Mouse (Mus musculus): ENCODE data around the gene Ttc17. TPM values are rescaled to one million over a fixed set of nuclear protein-coding genes. Genes with fewer than 3 reads are reported as not detected.

The Ttc17 gene
- polyA plus RNA-seq (2012; rRNA removed): 7.5 and 9.1 TPM in 2 replicates

DNA sequence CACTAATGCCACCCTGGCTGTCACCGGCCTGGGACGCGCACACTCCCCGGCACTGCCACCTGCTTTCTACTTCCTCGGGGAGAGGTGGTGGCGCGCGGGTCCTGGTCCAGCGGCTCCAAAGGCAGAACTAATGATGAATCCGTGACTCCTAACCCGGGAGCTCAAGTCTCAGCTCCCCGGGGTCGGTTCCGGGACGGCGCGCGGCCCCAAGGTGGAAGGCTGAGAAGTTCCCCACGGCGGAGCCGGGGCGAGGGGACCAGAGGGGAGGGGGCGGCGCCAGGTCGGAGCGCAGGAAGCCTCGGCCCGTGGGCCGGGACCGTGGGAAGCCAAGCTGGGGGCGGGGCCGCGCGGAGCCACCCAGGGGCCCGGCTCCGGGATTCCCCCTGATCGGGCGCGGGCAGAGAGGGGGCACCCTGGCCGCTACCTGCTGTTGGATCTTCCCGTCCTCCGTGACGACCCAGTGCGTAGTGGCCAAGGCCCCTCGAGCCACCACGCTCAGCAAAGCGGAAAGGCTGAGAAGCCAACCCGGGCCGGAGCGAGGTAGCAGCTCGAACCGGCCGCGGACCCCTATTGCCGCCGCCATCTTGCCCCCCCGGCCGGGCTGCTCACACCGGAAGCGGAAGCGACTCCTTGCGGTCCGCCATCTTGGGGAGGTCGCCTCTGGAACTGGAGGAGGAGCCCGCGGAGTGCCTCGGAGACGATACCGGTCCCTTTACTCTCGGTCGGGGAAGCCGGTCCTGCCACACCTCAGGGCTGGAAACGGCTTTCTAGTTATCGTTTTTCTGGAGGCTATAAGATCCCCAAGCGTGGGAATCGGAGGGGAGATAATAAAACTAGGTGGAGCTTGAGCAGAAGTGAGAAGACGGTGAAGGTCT, at the start of gene Ttc17:
Gene Ttc17, minus strand, starts transcription at position 607 of the 875 bp plus-strand sequence.

Other genes starting within 250 kb of the Ttc17 start
- 54.4 and 57.6 TPM in 2 replicates for gene Hsd17b12, start 248.7 kb downstream of the Ttc17 start, polyA plus RNA-seq (2012; rRNA removed)
- gene Api5, start 31.4 kb upstream of the Ttc17 start, polyA plus RNA-seq (2012; rRNA removed): 18.8 and 19.1 TPM in 2 replicates